Mouse (Mus musculus): Measurements from ENCODE around the gene Crot.
"Not testable (repeated sequence)": the region's sequence is repeated elsewhere in the genome, so short reads cannot be mapped to it uniquely, and the experiment has no call there.

Gene Crot
- long read RNA-seq, experiment 1, transcript Crot-201 (18 exons, 2,996 nt), result major isoform, 24 of 28 reads
- long read RNA-seq, experiment 1, partial matches to known transcripts, result 1 of 28 reads
- long read RNA-seq, experiment 1, other reads (novel, unspliced or antisense), result 3 of 28 reads
- long read RNA-seq, experiment 2, transcript Crot-201 (18 exons, 2,996 nt), result major isoform, 16 of 22 reads
- long read RNA-seq, experiment 2, partial matches to known transcripts, result 4 of 22 reads
- long read RNA-seq, experiment 2, other reads (novel, unspliced or antisense), result 2 of 22 reads

DNA sequence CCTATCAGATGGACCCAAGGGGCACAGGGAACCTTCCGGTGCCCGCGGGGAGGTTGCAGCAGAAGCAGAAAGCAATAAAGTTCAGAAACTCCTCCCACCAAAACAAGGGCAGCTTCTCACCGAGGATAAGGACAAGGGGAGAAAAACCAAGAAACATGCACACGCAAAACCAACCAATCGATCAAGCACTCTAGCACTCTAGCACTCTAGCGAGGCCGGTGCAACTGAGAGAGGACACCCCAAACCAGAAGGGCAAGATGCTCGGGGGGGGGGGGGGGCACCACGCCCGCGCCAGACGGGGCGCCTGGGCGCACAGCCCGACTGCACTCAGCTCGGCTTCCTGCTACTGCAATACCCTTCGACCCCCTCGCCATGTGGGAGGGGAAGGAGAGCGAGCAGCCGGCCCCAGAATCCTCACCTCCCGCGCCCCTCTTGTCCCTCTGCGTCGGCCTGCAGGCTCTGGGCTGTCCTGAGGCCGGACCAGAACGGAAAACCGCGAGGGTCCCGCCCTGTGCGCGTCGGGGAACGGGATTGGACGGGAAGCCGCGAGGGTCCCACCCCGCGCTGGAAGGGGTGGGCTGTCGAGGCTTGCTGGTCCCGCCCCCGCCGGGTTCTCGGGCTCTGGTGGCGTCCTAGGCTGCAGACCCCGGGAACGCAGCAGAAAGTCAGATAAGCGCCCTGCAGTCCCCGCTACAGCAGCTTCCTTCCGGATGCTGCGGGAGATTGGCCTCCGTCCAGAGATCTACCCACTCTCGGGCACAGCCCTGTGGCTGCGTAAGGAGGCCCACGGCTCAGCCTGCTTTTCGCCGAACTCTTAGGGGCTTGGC is at the start of gene Crot:
Gene Crot (minus strand): TSS at position 639 of the 827 bp plus-strand sequence.
- intact Hi-C loops (cut with DNase I), result loop anchor here (5.0 kb wide), 1 partner anchor 115 kb away; no protein-coding TSS in a partner anchor

DNA sequence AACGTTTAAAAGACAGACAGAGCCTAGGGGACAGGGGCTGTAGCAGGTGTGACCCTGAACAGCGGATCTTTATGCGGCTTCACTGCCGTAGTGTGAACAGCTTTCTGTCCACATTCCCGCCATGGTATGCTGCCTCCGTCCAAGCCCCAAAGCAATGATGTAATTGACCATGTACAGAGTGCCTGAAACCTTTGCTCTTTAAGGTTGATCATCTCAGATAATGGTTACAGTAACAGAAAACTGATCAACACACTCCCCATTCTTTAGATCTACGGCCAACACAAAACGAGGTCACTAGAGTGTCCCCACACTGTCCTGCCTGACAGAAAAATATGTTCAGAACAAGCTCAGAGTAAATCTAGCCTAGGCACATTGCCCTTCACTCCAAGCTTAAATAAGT is 48.8 kb upstream of the Crot start:
- intact Hi-C loops (cut with DNase I), result loop anchor here (10.0 kb wide), 1 partner anchor 101 kb away; no protein-coding TSS in a partner anchor

DNA sequence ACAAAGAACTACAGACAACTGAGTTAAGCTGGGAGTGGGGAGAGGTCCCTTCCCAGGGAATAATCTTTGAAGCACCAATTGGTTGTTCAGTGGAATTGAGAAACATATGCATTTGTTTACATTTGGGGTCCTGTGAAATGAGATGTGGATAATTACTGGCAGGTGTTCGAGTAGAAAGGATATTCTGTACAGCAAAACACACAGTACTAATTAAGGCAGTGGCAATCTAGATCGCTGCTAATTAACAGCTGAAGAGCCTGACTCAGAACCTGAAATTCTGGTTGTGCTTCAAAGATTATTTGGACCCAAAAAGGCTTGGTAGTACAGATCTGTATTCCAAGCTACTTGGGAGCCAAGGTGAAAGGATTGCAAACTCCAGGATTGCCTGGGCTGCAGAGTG is 47.7 kb upstream of the Crot start:
- intact Hi-C loops (cut with DNase I), result loop anchor here (10.0 kb wide), 1 partner anchor 100 kb away; no protein-coding TSS in a partner anchor

DNA sequence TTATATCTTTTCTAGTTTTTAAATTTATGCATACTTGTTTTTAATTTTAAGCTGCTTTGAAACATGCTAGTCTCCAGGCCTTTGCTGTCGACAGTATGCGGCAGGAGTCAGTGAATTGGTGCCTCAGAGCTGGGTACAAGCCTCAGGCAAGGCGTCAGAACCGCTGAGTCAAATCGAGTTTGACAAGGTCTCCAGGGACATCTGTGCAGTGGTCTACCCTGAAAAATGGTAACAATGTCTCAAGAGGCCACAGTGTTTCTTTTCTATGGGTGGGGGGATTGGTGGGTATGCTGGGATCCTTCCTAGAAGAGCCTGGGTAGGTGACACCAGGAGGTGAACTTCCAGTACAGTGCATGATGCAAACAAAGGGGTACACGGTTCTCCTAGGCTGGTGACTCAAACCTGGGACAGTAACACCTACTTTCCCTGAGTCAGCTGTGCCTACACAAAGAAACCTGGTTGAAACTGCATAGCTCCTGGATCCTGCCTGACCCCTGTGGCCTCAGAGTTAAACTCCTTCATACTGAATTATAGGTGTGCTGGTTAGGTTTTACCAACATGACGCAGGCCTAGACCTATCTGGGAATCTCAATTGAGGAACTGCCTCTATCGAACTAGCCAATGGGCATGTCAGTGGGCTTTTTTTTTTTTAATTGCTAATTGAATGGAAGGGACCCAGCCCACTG is 46.6 kb upstream of the Crot start:
- intact Hi-C loops (cut with DNase I), result loop anchor here (10.0 kb wide), 1 partner anchor 99 kb away; no protein-coding TSS in a partner anchor

DNA sequence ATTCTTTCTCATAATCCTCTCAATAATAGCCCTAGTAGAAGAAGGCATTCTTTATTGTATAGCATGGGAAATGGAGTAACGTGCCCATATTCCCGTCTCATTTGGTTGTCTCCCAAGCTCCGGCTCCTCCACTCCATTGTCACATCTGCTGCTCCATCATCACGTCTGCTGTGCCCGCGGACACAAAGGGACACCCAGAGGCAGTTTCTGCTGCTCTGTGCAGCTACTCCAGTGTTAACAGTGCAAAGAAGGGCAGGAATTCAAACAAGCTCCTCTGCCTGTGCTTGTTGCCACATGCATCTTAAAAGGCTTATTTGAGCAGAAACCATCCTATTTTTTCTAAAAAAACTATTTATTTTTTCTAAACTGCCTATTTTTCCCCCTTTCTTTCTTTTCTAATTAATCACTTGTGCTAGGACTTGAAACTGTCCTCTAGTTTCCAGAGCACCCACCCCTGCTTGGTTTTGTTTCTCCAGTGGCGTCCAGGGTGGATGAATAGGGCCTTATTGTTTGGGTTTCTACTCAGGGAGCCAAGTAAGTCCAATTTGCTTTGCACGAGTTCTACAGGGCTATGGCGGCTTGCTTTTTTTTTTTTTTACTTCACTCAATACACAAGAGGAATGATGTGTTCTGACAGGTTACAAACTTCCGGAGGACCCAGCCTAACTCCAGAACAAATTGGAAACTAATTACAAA is 45.7 kb upstream of the Crot start:
- intact Hi-C loops (cut with DNase I), result loop anchor here (10.0 kb wide), 1 partner anchor 98 kb away; no protein-coding TSS in a partner anchor

DNA sequence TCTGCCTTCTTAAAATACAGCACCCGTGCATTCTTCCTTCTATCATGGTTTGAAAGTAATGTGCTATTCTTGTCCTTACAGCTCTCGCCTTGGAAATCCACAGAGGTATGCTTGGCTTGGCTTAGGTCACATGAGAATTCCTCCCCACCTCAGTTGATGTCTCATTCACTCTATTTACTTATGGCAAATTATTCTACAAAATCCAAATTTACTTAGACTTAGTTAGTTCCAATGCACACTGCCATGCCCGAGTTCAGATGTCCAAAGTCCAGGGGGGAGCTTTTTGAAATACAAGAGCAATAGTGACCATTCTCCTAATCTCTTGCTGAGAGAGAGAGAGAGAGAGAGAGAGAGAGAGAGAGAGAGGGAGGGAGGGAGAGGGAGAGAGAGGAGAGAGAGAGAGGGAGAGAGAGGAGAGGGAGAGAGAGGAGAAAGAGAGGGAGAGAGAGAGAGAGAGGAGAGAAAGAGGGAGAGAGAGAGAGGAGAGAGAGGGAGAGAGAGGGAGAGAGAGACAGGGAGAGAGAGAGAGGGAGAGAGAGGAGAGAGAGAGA is 43.6 kb upstream of the Crot start:
- intact Hi-C loops (cut with DNase I), result loop anchor here (10.0 kb wide), 1 partner anchor 96 kb away; no protein-coding TSS in a partner anchor

DNA sequence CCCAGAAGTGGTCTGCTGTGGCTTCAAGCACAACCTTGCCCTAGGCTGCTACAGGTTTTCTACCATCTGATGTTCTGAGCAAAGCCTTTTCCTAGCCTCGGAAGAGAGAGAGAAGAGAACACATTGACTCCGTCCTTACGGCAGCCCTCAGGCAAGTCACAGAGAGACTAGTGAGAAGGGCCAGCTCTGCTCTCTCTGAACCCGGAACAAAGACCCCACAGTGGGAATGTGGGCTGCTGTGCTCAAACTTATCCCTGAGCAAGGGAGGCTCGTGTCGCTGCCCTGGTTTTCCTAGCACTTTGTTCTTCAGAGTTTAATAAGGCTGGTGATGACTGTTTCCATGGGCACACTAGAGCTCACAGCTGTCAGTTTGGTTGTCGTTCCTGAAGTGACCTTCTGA is 42.9 kb upstream of the Crot start:
- intact Hi-C loops (cut with DNase I), result loop anchor here (10.0 kb wide), 1 partner anchor 95 kb away; no protein-coding TSS in a partner anchor

DNA sequence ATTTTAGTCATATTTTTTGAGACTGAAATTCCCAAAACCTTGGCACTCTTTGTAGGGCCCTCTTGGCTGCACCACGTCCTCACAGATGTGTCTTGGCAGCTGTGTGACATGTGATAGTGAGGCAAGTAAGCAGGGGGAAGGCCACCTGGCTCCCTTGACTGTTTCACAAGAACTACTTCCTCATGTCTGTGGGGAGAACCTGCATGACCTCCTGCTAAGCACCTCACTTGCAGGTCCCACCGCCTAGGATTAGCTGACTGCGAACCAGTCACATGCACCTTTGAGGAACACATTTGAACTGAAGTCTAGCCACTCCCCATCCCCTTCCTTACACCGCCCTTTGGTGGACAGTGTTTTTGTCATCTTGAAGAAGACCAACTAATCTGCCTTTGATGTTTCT is 40.2 kb upstream of the Crot start:
- intact Hi-C loops (cut with DNase I), result no loop called here

DNA sequence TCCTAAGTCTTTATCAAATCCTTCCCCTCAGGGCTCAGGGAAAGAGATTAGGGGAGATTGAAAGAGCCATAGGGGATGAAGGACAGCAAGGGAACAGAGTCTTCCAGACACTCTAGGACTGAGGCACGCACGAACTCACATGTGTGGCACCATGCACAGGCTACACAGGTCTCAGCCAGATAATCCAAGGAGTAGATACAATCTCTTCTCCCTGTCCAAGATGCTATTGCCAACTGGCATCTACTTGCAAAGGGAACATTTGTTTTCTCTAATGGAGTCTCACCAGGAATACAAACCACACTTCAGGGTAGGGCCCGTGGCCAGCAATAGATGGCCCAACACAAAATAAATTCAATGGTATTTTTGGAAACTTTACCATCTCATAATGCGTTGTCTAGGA is 38.3 kb upstream of the Crot start:
- intact Hi-C loops (cut with DNase I), result no loop called here

DNA sequence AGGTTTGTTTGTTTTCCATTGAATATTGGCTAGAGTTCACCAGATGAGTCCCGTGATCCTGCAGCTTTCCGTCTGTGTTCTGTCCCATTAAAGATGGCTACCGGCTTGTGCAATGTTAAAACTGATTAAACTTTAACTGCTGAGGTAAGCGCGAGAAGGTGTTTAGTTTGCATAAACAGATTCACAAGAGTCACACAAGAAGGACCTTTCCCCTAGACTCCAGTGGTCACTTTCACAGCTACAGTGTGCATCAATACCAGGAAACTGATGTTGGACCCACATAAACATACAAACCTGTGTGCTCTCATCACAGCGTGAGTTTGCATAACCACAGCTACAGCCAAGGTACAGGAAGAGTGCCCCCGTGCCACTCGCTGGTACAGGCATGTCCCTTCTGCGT is 37.4 kb upstream of the Crot start:
- intact Hi-C loops (cut with DNase I), result no loop called here

DNA sequence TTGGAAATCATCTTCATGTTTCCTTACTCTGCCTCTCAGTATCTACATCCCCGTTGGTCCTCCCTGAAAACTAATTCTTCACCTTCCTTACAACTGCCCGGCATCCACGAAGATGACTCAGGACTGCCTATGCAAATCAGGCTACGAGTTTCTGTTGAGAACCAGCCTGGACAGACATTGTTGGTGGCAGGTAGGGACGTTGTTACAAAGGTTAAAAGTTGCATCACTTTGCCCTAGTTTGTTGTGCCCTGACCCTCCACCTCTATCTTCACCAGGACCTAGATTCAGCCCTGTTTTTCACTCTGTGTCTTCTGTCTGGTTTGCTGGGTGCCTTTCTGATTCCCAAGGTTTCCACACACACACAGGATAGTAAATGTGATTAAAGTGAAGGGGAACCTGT is 36.7 kb upstream of the Crot start:
- intact Hi-C loops (cut with DNase I), result no loop called here

DNA sequence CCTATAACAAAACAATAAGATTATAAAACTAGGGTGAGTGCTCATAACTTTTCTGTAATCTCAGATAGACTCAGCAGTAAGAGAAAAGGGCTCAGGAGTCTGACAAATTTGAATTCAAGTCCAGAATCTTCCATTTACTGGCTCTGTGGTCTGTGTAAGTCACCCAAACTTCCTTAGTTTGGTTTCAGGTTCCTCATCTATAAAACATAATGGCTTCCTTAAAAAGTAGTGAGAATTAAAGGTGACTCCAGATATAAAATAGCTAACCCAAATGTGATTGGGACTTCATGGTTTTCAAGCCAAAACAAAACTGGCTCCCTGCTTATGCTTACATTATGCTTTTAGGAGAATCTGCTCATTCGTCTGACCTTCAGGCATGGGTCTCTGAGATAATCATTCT is 35.5 kb upstream of the Crot start:
- intact Hi-C loops (cut with DNase I), result no loop called here

DNA sequence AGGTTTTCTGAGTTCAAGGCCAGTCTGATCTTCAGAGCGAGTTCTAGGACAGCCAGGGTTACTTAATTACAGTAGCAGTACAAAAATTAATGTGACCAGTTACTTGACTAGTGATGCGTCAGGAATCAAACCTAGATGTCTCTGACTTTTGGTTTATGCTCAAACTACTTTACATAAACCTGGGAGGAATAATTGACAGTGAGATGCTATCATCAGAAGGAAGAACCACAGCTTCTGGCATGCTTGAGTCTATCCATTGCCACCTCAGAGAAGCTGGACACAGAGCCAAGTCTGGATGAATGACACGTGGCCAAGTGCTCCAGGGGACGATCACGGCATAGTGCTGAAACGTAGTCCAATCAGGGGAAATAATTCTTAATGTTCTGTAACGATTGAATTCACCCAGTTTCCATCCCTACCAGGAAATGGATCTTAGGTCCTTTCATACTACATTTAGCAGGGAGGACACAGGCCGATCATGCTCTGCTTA is 35.0 kb upstream of the Crot start:
- intact Hi-C loops (cut with DNase I), result no loop called here

DNA sequence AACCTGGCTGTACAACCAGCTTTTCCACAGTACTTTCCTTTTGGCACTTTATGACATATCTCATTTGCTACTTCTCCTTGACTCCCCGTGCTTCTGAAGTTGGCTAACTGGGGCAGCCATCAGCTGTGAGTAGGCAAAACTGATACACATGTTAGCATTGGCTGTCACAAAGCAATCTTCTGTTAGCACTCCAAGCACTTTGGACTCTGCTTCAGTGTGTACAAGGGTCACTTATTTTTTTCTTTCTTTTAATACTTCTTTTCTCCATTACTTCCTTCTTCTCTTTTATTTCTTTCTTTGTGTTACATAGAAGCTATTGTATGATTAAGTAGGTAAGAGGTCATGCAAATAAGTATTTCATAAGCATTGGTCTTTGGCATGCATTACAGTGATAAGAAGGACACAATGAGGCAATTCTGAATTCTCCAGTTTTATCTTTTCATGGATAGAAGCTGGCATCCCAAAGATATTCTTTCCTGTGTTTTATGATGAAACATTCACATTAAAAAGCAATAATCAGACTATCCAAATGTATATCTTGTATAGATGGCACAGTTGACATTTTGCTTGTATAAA is 31.2 kb upstream of the Crot start:
- intact Hi-C loops (cut with DNase I), result no loop called here

DNA sequence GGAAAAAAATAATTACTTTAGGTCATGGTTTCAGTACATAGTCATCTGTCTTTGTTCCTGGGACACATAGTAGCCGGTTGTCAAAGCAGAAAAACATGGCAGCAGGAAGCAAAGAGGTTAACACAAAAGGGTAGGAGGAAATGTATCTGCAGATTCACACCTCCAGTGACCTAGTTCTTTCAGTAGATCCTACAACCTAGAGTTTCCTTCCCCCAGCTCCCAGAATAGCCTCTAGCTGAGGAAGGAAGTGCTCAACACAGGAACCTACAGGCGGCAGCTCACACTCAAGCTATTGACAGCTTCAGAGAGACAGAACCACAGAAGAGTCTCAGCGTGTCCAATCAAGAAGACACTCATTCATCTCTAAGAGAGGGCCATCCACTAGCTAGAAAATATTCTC is 18.2 kb upstream of the Crot start:
- intact Hi-C loops (cut with DNase I), result no loop called here

DNA sequence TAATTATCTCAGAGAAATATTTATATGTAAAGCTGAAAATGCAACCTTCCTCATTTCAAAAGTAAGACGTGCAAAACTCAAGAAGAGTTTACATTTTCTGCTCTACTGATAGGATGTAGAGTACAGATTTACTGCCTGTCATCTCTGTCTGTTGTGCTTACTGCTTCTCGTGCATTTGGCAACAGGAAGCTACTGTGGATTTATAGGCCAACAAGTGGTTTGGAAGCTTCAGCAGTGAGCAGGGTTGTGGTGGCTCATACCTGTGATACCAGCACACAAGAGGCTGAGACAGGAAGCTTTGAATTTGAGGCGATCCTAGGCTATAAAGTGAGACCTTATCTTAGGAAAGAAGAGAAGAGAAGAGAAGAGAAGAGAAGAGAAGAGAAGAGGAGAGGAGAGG is 17.6 kb upstream of the Crot start:
- intact Hi-C loops (cut with DNase I), result no loop called here

DNA sequence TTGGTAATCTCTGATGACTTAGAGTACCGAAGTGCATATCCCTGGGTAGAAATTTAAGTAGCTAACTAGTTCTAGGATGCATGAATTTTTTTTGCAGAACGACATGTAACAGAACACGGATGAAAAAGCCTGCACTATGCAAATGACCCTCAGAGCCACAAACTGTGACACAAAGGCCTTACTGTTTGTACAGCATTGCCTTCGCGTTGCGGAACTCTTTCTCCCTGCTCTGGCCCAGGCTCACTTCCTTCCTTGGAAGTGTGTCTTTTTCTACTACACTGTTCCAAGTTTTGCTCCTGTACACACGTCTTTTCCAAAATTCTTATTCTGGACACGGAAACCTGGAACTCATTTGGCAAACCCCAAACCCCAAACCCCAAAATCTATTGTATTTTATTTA is 14.2 kb upstream of the Crot start:
- intact Hi-C loops (cut with DNase I), result no loop called here

DNA sequence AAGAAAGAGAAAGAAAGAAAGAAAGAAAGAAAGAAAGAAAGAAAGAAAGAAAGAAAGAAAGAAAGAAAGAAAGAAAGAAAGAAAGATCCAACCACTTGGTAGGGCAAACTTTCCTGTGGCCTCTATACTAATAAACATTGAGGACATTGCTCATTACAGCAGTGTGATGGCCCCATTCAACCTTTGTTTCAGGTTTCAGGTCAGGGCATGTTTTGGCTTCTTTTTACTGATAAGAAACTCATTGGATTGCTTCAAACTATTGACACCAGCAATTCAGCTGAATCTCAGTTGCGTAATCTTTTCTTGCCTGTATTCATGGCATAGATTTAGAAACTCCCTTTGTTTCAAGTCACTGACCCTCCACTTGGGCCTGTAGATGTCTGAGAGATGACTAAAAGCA is 13.0 kb upstream of the Crot start:
- intact Hi-C loops (cut with DNase I), result no loop called here

DNA sequence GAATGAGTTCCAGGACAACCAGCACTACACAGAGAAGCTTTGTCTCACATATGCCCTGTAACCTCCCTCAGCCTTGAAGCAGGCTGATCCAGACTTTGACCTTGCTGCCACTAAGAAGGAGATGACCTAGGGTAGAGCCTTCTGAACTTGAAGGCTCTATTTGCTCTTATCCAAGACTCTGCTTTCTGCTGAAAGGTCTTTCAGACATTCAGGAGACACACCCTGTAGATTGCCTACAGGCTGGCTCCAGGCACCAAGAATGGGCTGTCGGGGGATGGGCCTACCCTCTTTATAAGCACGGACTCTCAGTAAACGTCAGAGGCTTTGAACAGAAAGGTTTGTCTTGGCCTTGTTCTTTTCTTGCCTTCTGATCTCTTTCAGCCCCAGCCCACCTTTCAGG is 9.5 kb upstream of the Crot start:
- intact Hi-C loops (cut with DNase I), result not testable (repeated sequence)

DNA sequence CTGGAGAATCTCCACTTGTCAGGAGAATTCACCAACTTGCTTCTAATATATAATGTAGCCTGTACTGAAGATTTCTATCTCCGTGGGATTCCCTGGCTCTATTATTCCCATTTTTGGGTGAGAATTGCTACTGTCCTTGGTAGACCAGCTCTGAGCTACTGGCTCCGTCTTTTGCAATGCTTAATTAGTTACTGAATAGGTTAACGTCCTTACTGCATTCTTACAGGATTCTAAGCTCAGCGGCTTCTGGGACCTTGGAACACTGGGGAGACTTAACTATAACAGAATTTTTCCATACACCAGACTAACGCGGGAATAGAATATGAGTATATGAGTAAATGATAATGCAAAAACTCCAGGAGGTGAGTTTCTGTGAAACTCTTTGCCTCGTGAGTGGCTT is 2.9 kb upstream of the Crot start:
- intact Hi-C loops (cut with DNase I), result not testable (repeated sequence)
